Mouse (Mus musculus) C2C12 (cell line): ENCODE measurements around the gene Zzz3.

Experiments used
- CEBPB ChIP-seq: IDR thresholded peaks from one replicate; pipeline ENCODE4 v1.6.1; 2011; ENCODE audit warnings: low read depth, mild to moderate bottlenecking, control low read depth, moderate library complexity
- CTCF ChIP-seq: IDR thresholded peaks from one replicate; pipeline ENCODE4 v1.5.1; 2011; ENCODE audit not compliant: control insufficient read depth, insufficient read depth, insufficient read length
- MAX ChIP-seq: IDR thresholded peaks from one replicate; pipeline ENCODE4 v1.6.1; 2011; ENCODE audit warnings: mild to moderate bottlenecking, control low read depth
- MYOG ChIP-seq: IDR thresholded peaks from one replicate; pipeline ENCODE4 v1.6.1; 2011; ENCODE audit not compliant: control insufficient read depth, insufficient read length; ENCODE audit errors: extremely low read depth

- no peak for TF ChIP-seq CTCF
- no peak for TF ChIP-seq CEBPB
- no peak for TF ChIP-seq MAX
- TF ChIP-seq MYOG: no peak
Measured at GRCm38 (mm10) chr3:152457308-152458035, 62.2 kb downstream of the Zzz3 start.
